Mouse (Mus musculus) neural tube, embryonic 12.5 days (tissue): ENCODE measurements around the gene 9030025P20Rik. TPM values are rescaled to one million over a fixed set of nuclear protein-coding genes. Genes with fewer than 3 reads are reported as not detected.
A peak's percentile ranks its signal among the peaks of the same experiment; 100 is the strongest.
"Not testable (repeated sequence)": the region's sequence is repeated elsewhere in the genome, so short reads cannot be mapped to it uniquely, and the experiment has no call there.

ENCODE experiments used
- ATAC-seq: fragments of 200-750 bp; cut with Nextera tagmentation; 2 replicates; pipeline ENCODE4 v1.8.0; 2017; ENCODE audit warnings: low read depth, mild to moderate bottlenecking, moderate TSS enrichment, moderate library complexity; ENCODE audit not compliant: low FRiP score
- H3K27ac ChIP-seq: fragments of 300-500 bp; sonication (generic); 2 replicates; pipeline ENCODE4 v1.5.1; 2016
- H3K27me3 ChIP-seq: fragments of 300-500 bp; sonication (generic); replicated peaks from 2 replicates; pipeline ENCODE4 v1.6.1; 2016; ENCODE audit warnings: mild to moderate bottlenecking
- H3K36me3 ChIP-seq: fragments of 300-500 bp; sonication (generic); 2 replicates; pipeline ENCODE4 v1.6.1; 2016; ENCODE audit warnings: mild to moderate bottlenecking
- H3K4me1 ChIP-seq: fragments of 300-500 bp; sonication (generic); 2 replicates; pipeline ENCODE4 v1.6.1; 2016
- H3K4me2 ChIP-seq: fragments of 300-500 bp; sonication (generic); replicated peaks from 2 replicates; pipeline ENCODE4 v1.6.1; 2016; ENCODE audit warnings: mild to moderate bottlenecking
- H3K4me3 ChIP-seq: fragments of 300-500 bp; sonication (generic); 2 replicates; pipeline ENCODE4 v1.5.1; 2016
- H3K9ac ChIP-seq: fragments of 300-500 bp; sonication (generic); 2 replicates; pipeline ENCODE4 v1.6.1; 2016; ENCODE audit warnings: mild to moderate bottlenecking
- H3K9me3 ChIP-seq: fragments of 300-500 bp; sonication (generic); 2 replicates; pipeline ENCODE4 v1.6.1; 2016; ENCODE audit warnings: mild to moderate bottlenecking
- WGBS: fragments of 180-500 bp; shearing (Covaris S2); methylation state at CpG from one replicate; pipeline ENCODE4 v1.1.7; 2016; 5-methylcytosine and 5-hydroxymethylcytosine counted together
- polyA plus RNA-seq: library from polyadenylated mRNA; unstranded; fragments of >200 nt; fragmentation: Nextera tagmentation; extraction: Ambion mirVana; gene quantifications from 2 replicates; pipeline ENCODE4 v1.2.1, GENCODE M21; 2016

9030025P20Rik gene
- polyA plus RNA-seq, 1 experiment from 2014 or later: 14.2 TPM

DNA sequence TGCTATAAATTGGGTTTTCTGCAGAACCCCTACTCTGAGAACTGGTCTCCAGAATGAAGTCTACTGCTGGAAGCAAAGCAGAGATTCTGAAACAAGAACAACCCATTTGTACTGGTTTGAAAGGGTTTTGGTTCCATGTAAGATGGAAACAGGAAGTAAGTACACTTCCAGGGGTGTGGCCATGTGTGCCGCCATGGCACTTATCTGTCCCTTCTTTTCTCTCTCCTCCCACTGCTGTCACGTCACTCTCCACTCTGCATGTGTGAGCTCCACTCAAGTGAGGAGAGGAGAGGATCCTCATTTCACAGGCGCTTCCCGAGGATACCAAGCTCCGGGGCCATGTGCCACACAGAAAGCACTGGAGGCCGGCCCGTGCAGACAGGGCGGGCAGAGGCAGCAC is 24.8 kb upstream of the 9030025P20Rik start:
- peaks cover 50% of the 10 kb centered on the region for H3K36me3 ChIP-seq
- WGBS: 96% methylated on average over 8 of the region's 8 CpGs
- H3K4me2 ChIP-seq: no peak overlapping the region
- no peak overlapping the region for H3K9ac ChIP-seq
- no peaks in the 10 kb centered on the region for H3K27me3 ChIP-seq
- H3K9me3 ChIP-seq: no peaks in the 10 kb centered on the region
- ATAC-seq: no peak
- no peak overlapping the region for H3K27ac ChIP-seq
- no peaks in the 10 kb centered on the region for H3K4me1 ChIP-seq
- H3K4me3 ChIP-seq: no peak overlapping the region

DNA sequence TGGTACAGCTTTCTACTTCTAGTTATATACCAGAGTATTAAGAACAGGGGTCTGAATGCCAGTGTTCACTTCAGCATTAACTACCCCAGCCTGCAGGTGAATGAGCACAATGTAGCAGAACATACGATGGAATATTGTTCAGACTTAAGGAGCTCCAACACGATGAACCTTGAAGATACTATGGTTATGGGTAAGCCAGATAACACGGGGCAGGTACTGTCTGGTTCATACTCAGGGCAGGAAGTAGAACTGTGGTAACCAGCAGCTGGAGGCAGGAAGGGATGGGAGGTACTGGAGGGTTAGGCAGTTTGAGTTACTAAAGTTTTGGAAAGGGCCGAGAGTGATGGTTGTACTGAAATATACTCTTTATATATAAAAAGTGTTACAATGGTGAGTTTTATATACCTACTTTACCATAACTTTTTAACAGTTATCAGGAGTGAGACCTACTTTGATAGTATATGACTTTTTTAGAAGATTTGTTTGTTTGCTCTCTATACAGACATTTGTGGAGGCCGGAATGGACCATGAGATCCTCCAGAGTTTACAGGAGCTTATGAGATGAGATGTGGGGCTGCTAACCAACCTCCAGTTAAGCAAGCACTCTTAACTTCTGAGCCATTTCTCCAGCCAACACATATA is 19.5 kb upstream of the 9030025P20Rik start:
- no peak overlapping the region for H3K4me2 ChIP-seq
- peaks cover 6% of the 10 kb centered on the region for H3K36me3 ChIP-seq
- WGBS: 90% methylated on average over 5 of the region's 5 CpGs
- H3K27me3 ChIP-seq: no peaks in the 10 kb centered on the region
- peaks cover 6% of the 10 kb centered on the region for H3K4me1 ChIP-seq
- no peaks in the 10 kb centered on the region for H3K9me3 ChIP-seq
- no peak for ATAC-seq
- no peak overlapping the region for H3K9ac ChIP-seq
- no peak overlapping the region for H3K4me3 ChIP-seq
- no peak overlapping the region for H3K27ac ChIP-seq

DNA sequence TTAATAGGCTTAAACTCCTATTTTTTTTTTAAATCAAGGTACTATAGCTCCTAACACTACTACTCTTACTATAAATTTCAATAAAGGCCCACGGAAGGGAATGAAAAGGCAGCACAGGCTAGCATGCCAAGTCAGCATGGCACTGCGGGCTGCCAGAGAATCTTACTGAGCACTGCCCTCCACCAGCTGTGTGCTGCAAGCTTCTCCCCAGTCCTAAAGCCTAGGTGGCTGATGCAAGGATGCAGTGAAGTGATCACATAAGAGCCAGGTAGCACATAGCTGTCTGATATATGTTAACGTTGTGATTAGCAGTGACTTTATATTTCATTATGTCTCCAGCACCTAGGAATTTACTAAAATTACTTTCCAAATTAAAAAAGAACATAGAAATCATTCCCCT is 18.3 kb upstream of the 9030025P20Rik start:
- Histone ChIP-seq H3K27me3 (no peaks in the 10 kb centered on the region), H3K4me3 (peak overlapping the region; percentile 18; the same call in 1 of the 2 replicates), H3K4me2 (peak overlapping the region; percentile 57), H3K4me1 (peaks cover 6% of the 10 kb centered on the region), H3K9me3 (no peaks in the 10 kb centered on the region), H3K36me3 (no peaks in the 10 kb centered on the region), H3K9ac (no peak overlapping the region), H3K27ac (no peak overlapping the region)
- 33% methylated on average over 3 of the region's 3 CpGs for WGBS
- no peak for ATAC-seq

DNA sequence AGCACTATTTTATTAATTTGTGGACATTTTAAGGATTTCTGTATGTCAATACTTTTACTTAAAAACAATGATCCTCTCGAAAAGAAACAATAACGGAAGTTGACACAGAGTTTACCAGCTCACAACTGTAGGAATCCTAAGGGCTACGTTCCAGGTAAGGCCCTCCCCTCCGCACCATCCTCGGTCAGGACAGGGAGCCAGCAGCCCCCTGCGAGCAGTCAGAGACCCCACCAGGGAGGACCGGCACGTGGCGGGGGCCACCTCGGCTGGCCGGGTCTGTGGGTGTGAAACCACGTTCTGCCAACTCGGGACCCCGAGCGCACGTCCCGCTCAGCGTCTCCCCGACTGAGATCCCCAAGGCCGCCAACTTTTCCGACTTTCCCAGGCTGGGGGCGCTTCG is 17.7 kb upstream of the 9030025P20Rik start:
- no peak overlapping the region for H3K27ac ChIP-seq
- under 1% methylated on average over 20 of the region's 23 CpGs for WGBS

DNA sequence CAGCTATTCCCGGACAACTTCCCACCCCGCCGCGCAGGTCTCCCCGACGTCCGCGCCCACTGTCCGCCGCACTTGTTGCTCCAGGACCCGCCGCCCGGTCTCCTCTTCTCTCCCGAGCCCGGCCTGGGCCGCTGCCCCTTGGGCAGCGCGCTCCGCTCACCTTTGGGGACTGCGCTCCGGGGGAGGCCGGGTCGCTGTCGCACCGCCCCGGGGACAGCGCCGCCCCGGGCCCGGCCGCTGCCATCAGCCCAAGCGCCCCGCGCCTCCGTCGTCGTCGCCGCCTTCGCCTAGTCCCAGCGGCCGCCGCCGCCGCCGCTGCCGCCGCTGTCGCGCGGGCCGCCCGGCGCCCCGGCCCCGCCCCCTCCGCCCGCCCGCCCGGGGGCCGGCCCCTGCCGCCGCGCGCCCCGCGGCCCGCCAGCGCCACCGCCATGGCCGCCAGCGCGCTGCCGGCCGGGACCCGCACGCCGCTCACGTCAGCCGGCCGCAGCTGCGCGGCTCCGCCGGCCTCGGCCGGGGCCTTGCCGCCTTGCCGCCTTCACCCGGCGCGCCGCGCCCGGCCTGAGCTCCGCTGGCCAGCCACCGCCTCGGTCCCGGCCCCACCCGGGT is 17.2 kb upstream of the 9030025P20Rik start, which contains the start of gene Phf10:
Phf10 (minus strand) TSS at position 323 of the 606 bp plus-strand sequence.
- not testable (repeated sequence) for H3K9me3 ChIP-seq, H3K27ac ChIP-seq, H3K36me3 ChIP-seq, H3K27me3 ChIP-seq, H3K4me1 ChIP-seq
- WGBS: under 1% methylated on average over 59 of the region's 100 CpGs
- ATAC-seq: peak; percentile 81
- peak within 1 kb of the TSS; percentile 84 for H3K4me3 ChIP-seq
- H3K9ac ChIP-seq: peak within 1 kb of the TSS; percentile 74
- H3K4me2 ChIP-seq: peak within 1 kb of the TSS; percentile 94

More for the DNA sequence above, 17.7 kb upstream of the 9030025P20Rik start:
- Histone ChIP-seq H3K27me3 (no peaks in the 10 kb centered on the region), H3K4me2 (peak overlapping the region; percentile 94), H3K9me3 (no peaks in the 10 kb centered on the region), H3K4me3 (peak overlapping the region; percentile 84), H3K9ac (peak overlapping the region; percentile 74), H3K36me3 (no peaks in the 10 kb centered on the region), H3K4me1 (peaks cover 6% of the 10 kb centered on the region)
- peak; percentile 26; the same call in 1 of the 2 replicates for ATAC-seq

DNA sequence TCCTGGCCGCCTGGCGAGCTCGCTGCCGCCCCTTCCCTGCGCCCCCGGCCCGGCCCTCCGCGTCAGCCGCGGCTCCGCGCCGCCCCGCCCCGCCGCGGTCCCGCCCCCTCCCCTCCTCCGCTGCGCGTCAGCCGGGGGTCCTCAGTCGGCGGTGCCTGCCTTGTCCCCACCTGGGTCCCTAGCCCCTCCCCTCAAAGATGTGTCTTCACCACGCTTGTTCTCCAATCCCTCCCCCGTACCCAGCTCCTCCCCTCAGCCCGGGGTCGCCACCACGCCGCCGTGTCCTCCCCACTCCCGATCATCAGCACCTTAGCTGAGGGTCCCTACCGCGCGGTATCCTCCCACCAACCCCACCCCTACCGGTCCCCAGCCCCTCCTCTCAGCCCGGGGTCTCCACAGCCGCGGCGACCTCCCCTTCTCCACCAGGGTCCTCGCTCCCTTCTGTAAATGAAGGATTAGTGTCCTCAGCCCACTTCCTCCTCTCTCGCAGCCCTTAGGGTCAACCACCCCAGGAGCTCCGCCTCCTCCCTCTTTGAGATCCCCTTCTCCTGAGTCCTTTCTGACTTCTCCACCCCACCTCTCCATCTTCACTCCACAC is 16.6 kb upstream of the 9030025P20Rik start:
- WGBS: no CpG with 5 or more reads among the region's 44 CpGs

DNA sequence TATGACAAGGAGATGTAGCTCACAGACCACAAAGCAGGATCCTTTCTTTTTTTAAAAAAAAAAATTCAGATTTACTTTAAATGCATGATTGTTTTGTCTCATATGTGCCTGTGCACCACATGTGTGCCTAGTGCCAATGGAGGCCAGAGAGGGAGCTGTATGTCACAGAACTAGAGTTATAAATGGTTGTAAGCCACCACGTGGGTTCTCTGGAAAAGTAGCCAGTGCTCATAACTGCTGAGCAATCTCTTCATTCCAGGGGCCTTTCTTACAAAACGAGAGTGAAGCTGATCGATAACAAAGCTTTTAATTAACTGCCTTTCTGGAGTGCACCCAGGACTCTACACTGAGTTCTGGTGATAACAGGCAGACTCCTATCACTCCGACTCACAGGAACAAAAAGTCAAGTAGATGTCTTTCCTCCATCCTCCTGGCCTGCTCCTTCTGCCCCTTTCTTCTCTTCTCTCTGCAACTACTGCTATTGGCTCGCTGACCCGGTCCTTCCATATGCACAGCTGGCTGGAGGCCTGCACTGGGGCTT is 9.8 kb upstream of the 9030025P20Rik start:
- not testable (repeated sequence) for H3K36me3 ChIP-seq, H3K27ac ChIP-seq, H3K4me1 ChIP-seq, ATAC-seq, H3K9ac ChIP-seq, H3K4me3 ChIP-seq, H3K27me3 ChIP-seq, H3K4me2 ChIP-seq, H3K9me3 ChIP-seq
- no CpG with 5 or more reads among the region's 6 CpGs for WGBS

More for the DNA sequence above, 16.6 kb upstream of the 9030025P20Rik start:
- H3K36me3 ChIP-seq, H3K9me3 ChIP-seq, H3K27me3 ChIP-seq, H3K4me3 ChIP-seq, H3K4me2 ChIP-seq, H3K4me1 ChIP-seq, H3K27ac ChIP-seq, H3K9ac ChIP-seq: not testable (repeated sequence)
- ATAC-seq: peak; percentile 91

DNA sequence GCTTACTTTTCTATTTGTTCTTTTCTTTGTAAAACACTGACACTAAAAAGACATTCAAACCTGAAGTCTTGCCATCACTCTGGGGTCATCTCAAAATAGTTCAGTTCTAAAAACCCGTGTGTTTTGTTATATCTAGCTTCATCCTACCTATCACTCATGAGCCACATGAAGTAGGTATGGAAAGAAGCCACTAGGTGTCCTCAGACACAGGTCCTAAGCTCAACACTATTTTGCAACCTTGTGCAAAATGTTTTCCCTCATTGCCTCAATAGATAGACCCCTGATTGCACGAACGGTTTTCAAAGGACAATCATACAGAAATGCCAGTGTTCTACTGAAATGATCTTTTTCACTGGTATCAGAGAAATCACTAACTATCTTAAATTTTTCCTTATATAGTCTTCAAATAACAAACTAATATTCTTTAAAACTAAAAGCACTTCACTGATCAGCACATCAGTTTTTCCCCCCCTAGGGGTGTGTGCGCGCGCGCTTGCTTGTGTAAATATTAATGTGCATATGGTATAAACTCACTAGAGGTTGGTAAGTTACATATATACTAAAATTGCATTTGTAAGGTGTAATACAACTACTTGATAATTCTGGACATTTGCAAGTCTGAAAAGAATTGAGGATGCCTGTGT is 428 bp upstream of the 9030025P20Rik start:
- not testable (repeated sequence) for H3K9me3 ChIP-seq, H3K4me3 ChIP-seq, H3K27ac ChIP-seq, H3K9ac ChIP-seq, H3K27me3 ChIP-seq, H3K36me3 ChIP-seq, H3K4me1 ChIP-seq
- 5% methylated on average over 4 of the region's 7 CpGs for WGBS
- 0 out of 2 replicates have a peak, but pooled peaks have one; percentile 5 for ATAC-seq
- H3K4me2 ChIP-seq: 0 out of 2 replicates have a peak overlapping the region, but pooled peaks have one; percentile 38

DNA sequence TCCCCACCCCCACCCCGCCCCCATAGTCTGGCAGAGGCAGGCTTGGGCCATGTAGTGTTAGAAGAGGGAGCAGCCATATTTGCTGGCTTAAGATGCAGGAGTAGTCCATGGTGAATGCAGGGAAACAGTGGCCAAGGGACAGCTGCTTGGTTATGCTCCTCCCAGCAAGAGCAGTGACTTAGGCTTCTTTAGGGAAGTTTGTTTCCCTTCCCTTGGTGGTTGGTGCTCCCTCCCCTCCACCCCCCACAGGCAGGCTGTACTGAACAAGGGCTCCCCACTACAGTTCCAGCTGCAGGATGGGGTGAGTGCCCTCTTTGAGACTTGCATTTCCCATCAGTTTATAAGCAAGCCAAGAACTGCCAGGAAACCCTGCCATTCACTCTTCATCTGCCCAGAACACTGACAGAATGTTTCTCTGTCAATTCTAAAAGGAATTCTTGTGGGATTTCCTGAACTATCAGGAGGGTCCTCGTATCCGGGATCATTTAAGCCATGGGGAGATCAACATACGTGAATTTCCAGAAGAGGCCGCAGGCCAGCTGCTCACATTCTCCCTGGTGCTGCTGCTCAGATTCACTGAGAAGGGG is 11.9 kb downstream of the 9030025P20Rik start:
- H3K27ac ChIP-seq, H3K4me3 ChIP-seq, ATAC-seq, H3K4me1 ChIP-seq, H3K9ac ChIP-seq, H3K4me2 ChIP-seq, H3K36me3 ChIP-seq, H3K9me3 ChIP-seq, H3K27me3 ChIP-seq: not testable (repeated sequence)
- 78% methylated on average over 5 of the region's 5 CpGs for WGBS

DNA sequence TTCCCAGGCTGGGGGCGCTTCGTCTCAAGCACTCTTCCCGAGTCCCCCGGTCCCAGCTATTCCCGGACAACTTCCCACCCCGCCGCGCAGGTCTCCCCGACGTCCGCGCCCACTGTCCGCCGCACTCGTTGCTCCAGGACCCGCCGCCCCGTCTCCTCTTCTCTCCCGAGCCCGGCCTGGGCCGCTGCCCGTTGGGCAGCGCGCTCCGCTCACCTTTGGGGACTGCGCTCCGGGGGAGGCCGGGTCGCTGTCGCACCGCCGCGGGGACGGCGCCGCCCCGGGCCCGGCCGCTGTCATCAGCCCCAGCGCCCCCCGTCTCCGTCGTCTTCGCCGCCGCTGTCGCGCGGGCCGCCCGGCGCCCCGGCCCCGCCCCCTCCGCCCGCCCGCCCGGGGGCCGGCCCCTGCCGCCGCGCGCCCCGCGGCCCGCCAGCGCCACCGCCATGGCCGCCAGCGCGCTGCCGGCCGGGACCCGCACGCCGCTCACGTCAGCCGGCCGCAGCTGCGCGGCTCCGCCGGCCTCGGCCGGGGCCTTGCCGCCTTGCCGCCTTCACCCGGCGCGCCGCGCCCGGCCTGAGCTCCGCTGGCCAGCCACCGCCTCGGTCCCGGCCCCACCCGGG is 14.4 kb downstream of the 9030025P20Rik start:
- WGBS: no CpG with 5 or more reads among the region's 98 CpGs
- not testable (repeated sequence) for H3K4me1 ChIP-seq, H3K27me3 ChIP-seq, H3K36me3 ChIP-seq, H3K4me3 ChIP-seq, H3K27ac ChIP-seq, H3K4me2 ChIP-seq, H3K9ac ChIP-seq, H3K9me3 ChIP-seq
- peak; percentile 80 for ATAC-seq

DNA sequence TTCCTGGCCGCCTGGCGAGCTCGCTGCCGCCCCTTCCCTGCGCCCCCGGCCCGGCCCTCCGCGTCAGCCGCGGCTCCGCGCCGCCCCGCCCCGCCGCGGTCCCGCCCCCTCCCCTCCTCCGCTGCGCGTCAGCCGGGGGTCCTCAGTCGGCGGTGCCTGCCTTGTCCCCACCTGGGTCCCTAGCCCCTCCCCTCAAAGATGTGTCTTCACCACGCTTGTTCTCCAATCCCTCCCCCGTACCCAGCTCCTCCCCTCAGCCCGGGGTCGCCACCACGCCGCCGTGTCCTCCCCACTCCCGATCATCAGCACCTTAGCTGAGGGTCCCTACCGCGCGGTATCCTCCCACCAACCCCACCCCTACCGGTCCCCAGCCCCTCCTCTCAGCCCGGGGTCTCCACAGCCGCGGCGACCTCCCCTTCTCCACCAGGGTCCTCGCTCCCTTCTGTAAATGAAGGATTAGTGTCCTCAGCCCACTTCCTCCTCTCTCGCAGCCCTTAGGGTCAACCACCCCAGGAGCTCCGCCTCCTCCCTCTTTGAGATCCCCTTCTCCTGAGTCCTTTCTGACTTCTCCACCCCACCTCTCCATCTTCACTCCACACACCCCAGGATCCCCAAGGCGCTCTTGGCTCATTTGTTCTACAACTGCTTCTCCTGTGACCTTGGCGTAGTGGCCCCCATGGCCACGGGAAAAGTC is 15.0 kb downstream of the 9030025P20Rik start:
- peak; percentile 88 for ATAC-seq
- not testable (repeated sequence) for H3K9me3 ChIP-seq, H3K27me3 ChIP-seq, H3K4me3 ChIP-seq, H3K9ac ChIP-seq, H3K36me3 ChIP-seq, H3K4me1 ChIP-seq, H3K27ac ChIP-seq, H3K4me2 ChIP-seq
- no CpG with 5 or more reads among the region's 47 CpGs for WGBS
